Mouse (Mus musculus) CH12.LX (cell line): Measurements from ENCODE around the gene Dyrk2. TPM values are rescaled to one million over a fixed set of nuclear protein-coding genes. Genes with fewer than 3 reads are reported as not detected.

Source experiments
- DNase-seq: peaks from one replicate; pipeline ENCODE4 v3.0.0-alpha.2; 2013; ENCODE audit errors: extremely low read depth
- H3K27ac ChIP-seq: 2 replicates; pipeline ENCODE4 v1.5.1; 2012; ENCODE audit warnings: low read depth, mild to moderate bottlenecking, control low read depth, moderate library complexity; ENCODE audit not compliant: insufficient read depth
- H3K27me3 ChIP-seq: replicated peaks from 2 replicates; pipeline ENCODE3; 2012; ENCODE audit warnings: inconsistent platforms
- H3K36me3 ChIP-seq, 2 experiments: replicated peaks in 1 of 2; 2 replicates each; pipeline versions ENCODE3 to v1.6.1; 2012; ENCODE audit warnings: inconsistent platforms in 1 of 2, low read length in 1 of 2, mild to moderate bottlenecking in 1 of 2, mixed read lengths in 1 of 2, moderate library complexity in 1 of 2; ENCODE audit not compliant: control insufficient read depth in 1 of 2, insufficient read depth in 1 of 2
- H3K4me1 ChIP-seq, 2 experiments: 2 replicates each; pipeline ENCODE4 v1.6.1; 2012; ENCODE audit warnings: inconsistent platforms in 1 of 2, moderate library complexity in 1 of 2; ENCODE audit not compliant: insufficient read depth in 2 of 2, control insufficient read depth in 1 of 2
- H3K4me2 ChIP-seq: 2 replicates; pipeline ENCODE4 v1.6.1; 2012; ENCODE audit warnings: low read depth, mild to moderate bottlenecking, control low read depth; ENCODE audit not compliant: poor library complexity, insufficient read depth, severe bottlenecking
- H3K4me3 ChIP-seq, 3 experiments: fragments of 150-350 bp in 1 of 3; sonication (generic) in 1 of 3; replicated peaks in 1 of 3; 2 replicates each; pipeline versions ENCODE3 to v1.5.1; 2011 to 2012; ENCODE audit warnings: low read depth in 2 of 3, low read length in 2 of 3, mild to moderate bottlenecking in 2 of 3, moderate library complexity in 2 of 3, control low read depth in 1 of 3, improper control_type of control experiment in 1 of 3, inconsistent platforms in 1 of 3, mixed read lengths in 1 of 3; ENCODE audit not compliant: poor library complexity in 1 of 3
- H3K79me2 ChIP-seq: replicated peaks from 2 replicates; pipeline ENCODE4 v1.6.1; 2012; ENCODE audit warnings: mild to moderate bottlenecking, moderate library complexity; ENCODE audit not compliant: control insufficient read depth, poor library complexity, insufficient read depth, severe bottlenecking; ENCODE audit errors: extremely low read depth
- H3K9ac ChIP-seq: 2 replicates; pipeline ENCODE4 v1.6.1; 2012; ENCODE audit warnings: low read depth, mild to moderate bottlenecking, control low read depth, moderate library complexity; ENCODE audit not compliant: insufficient read depth
- H3K9me3 ChIP-seq: replicated peaks from 2 replicates; pipeline ENCODE3; 2012; ENCODE audit warnings: low read length, inconsistent platforms, mixed read lengths
- BHLHE40 ChIP-seq: IDR thresholded peaks from 2 replicates; pipeline ENCODE4 v1.6.1; 2011; ENCODE audit warnings: mild to moderate bottlenecking, low read depth, low read length, improper control_type of control experiment
- CHD2 ChIP-seq: IDR thresholded peaks from 2 replicates; pipeline ENCODE4 v1.6.1; 2011; ENCODE audit warnings: low read length, improper control_type of control experiment
- E2F4 ChIP-seq: IDR thresholded peaks from 2 replicates; pipeline ENCODE4 v1.6.1; 2011; ENCODE audit warnings: low read depth, low read length, improper control_type of control experiment; ENCODE audit not compliant: insufficient replicate concordance
- ELF1 ChIP-seq: IDR thresholded peaks from 2 replicates; pipeline ENCODE4 v1.6.1; 2014; ENCODE audit warnings: low read depth, mild to moderate bottlenecking, inconsistent platforms, low read length, improper control_type of control experiment
- EP300 ChIP-seq: IDR thresholded peaks from 2 replicates; pipeline ENCODE4 v1.6.1; 2011; ENCODE audit warnings: low read length, improper control_type of control experiment
- HCFC1 ChIP-seq: IDR thresholded peaks from 2 replicates; pipeline ENCODE4 v1.6.1; 2012; ENCODE audit warnings: low read depth, mild to moderate bottlenecking, inconsistent platforms, low read length, improper control_type of control experiment
- KAT2A ChIP-seq: IDR thresholded peaks from 2 replicates; pipeline ENCODE4 v1.6.1; 2012; ENCODE audit warnings: low read length, improper control_type of control experiment, inconsistent platforms; ENCODE audit not compliant: insufficient replicate concordance
- MAX ChIP-seq: IDR thresholded peaks from 2 replicates; pipeline ENCODE4 v1.6.1; 2011; ENCODE audit warnings: low read length, improper control_type of control experiment
- MEF2A ChIP-seq: IDR thresholded peaks from 2 replicates; pipeline ENCODE4 v1.6.1; 2014; ENCODE audit warnings: low read depth, mild to moderate bottlenecking, inconsistent platforms, low read length, improper control_type of control experiment, borderline replicate concordance
- NRF1 ChIP-seq: IDR thresholded peaks from 2 replicates; pipeline ENCODE4 v1.6.1; 2014; ENCODE audit warnings: low read depth, mild to moderate bottlenecking, inconsistent platforms, low read length, improper control_type of control experiment, moderate library complexity
- POLR2A ChIP-seq: IDR thresholded peaks from 2 replicates; pipeline ENCODE4 v1.6.1; 2011; ENCODE audit warnings: low read depth, mild to moderate bottlenecking, improper control_type of control experiment, low read length
- RCOR1 ChIP-seq: conservative IDR thresholded peaks from 2 replicates; pipeline ENCODE4 v1.6.1; 2012; ENCODE audit warnings: low read depth, mild to moderate bottlenecking, inconsistent platforms, low read length, improper control_type of control experiment
- TBP ChIP-seq: conservative IDR thresholded peaks from 2 replicates; pipeline ENCODE4 v1.6.1; 2011; ENCODE audit warnings: low read depth, low read length, improper control_type of control experiment
- TCF12 ChIP-seq: IDR thresholded peaks from 2 replicates; pipeline ENCODE4 v1.6.1; 2014; ENCODE audit warnings: low read depth, mild to moderate bottlenecking, inconsistent platforms, low read length, improper control_type of control experiment
- USF2 ChIP-seq: conservative IDR thresholded peaks from 2 replicates; pipeline ENCODE4 v1.6.1; 2011; ENCODE audit warnings: low read depth, low read length, improper control_type of control experiment
- ZC3H11A ChIP-seq: IDR thresholded peaks from 2 replicates; pipeline ENCODE4 v1.6.1; 2012; ENCODE audit warnings: low read depth, mild to moderate bottlenecking, inconsistent platforms, low read length, improper control_type of control experiment
- ZNF384 ChIP-seq: IDR thresholded peaks from 2 replicates; pipeline ENCODE4 v1.6.1; 2012; ENCODE audit warnings: low read depth, low read length, improper control_type of control experiment, inconsistent platforms
- dilution Hi-C: fragments of 300-500 bp; cut with MboI; formaldehyde crosslinking; loops from 2 replicates; pipeline ENCODE4 v1.14.3; 2020; ENCODE audit warnings: low sequenced_read_pairs; ENCODE audit not compliant: extremely low pct_unique_long_range_greater_than_20kb, extremely low pct_ligation_motif_present
- in situ Hi-C: fragments of 300-500 bp; cut with MboI; formaldehyde crosslinking; loops from 3 replicates; pipeline ENCODE4 v1.14.3; 2019; ENCODE audit warnings: low sequenced_read_pairs, low pct_ligation_motif_present, low pct_unique_long_range_greater_than_20kb, mixed read lengths
- polyA plus RNA-seq: library from polyadenylated mRNA; unstranded; fragments of >175 nt; gene quantifications from 2 replicates; pipeline ENCODE4 v1.2.1, GENCODE M21; 2012; ENCODE audit warnings: low read depth; ENCODE audit not compliant: insufficient read length
- total RNA-seq, 2 experiments: library from RNA; depleted of rRNA; stranded (reverse); fragments of 300-350 nt in 1 of 2; fragments of >200 nt in 1 of 2; gene quantifications; 2 replicates each; pipeline ENCODE4 v1.2.3; 2012 to 2014

Dyrk2 gene
- total and polyA plus RNA-seq, 3 experiments: 11.4 to 18.3 (median 15.2) TPM

GRCm38 (mm10) chr10:118882258-118882885, 12.4 kb upstream of the Dyrk2 start:
- in situ Hi-C loops: no loop called here
- Histone ChIP-seq H3K27me3 (no peaks in the 10 kb centered on the region), H3K4me2 (peak overlapping the region; percentile 25), H3K27ac (no peak overlapping the region), H3K4me1 (peaks cover 5 to 24% of the 10 kb centered on the region in 2 experiments), H3K4me3 (peak overlapping the region in 1 of 3 experiments; percentile 13), H3K9me3 (no peaks in the 10 kb centered on the region), H3K36me3 (no peaks in the 10 kb centered on the region), H3K79me2 (no peaks in the 10 kb centered on the region), H3K9ac (no peak overlapping the region)
- 0 out of 2 replicates have a peak, but pooled peaks have one; percentile 21 for TF ChIP-seq MEF2A
- 0 out of 2 replicates have a peak, but pooled peaks have one; percentile 23 for TF ChIP-seq MAX
- no peak for TF ChIP-seq KAT2A
- peak; percentile 20; the same call in 1 of the 2 replicates for TF ChIP-seq EP300
- TF ChIP-seq BHLHE40: 0 out of 2 replicates have a peak, but pooled peaks have one; percentile 6
- TF ChIP-seq TCF12: no peak
- TF ChIP-seq NRF1: no peak
- peak; percentile 33; the same call in 1 of the 2 replicates for TF ChIP-seq ELF1
- DNase-seq: peak; percentile 67
- dilution Hi-C loops: no loop called here

GRCm38 (mm10) chr10:118880776-118881175, 10.8 kb upstream of the Dyrk2 start:
- no peaks in the 10 kb centered on the region for H3K36me3 ChIP-seq
- dilution Hi-C loops (no loop called here), in situ Hi-C loops (no loop called here)
- peaks cover 5 to 22% of the 10 kb centered on the region in 2 experiments for H3K4me1 ChIP-seq
- TF ChIP-seq EP300 (no peak), POLR2A (no peak), TBP (no peak), USF2 (no peak), ZC3H11A (no peak), CHD2 (no peak), ZNF384 (no peak), NRF1 (no peak), HCFC1 (no peak), BHLHE40 (no peak), E2F4 (no peak), RCOR1 (no peak)
- no peaks in the 10 kb centered on the region for H3K79me2 ChIP-seq
- H3K4me3 ChIP-seq: no peak overlapping the region
- no peak overlapping the region for H3K9ac ChIP-seq
- H3K9me3 ChIP-seq: no peaks in the 10 kb centered on the region
- DNase-seq: no peak
- no peak overlapping the region for H3K4me2 ChIP-seq
- H3K27ac ChIP-seq: no peak overlapping the region
- no peaks in the 10 kb centered on the region for H3K27me3 ChIP-seq
